Mouse (Mus musculus): ENCODE measurements around the gene Ctrb1.

The Ctrb1 gene

GRCm38 (mm10) chr8:111690960-111691445, at the start of gene Ctrb1:
Gene Ctrb1, minus strand, starts transcription at chr8:111691010.
- DNase-seq (ENCODE audit: low spot score in 2 of 2): no peak

- DNase-seq (ENCODE audit: low spot score in 2 of 2): no peak
These were observed 49.5 kb upstream of the Ctrb1 start for GRCm38 (mm10) chr8:111740301-111740711.

- DNase-seq (ENCODE audit: low spot score in 2 of 2): no peak
These were observed 48.8 kb upstream of the Ctrb1 start for GRCm38 (mm10) chr8:111739604-111740003.

- DNase-seq (ENCODE audit: low spot score in 2 of 2): peak in 1 of 2 experiments; percentile 1
These were observed 48.1 kb upstream of the Ctrb1 start for GRCm38 (mm10) chr8:111738867-111739266.

GRCm38 (mm10) chr8:111736321-111736720, 45.5 kb upstream of the Ctrb1 start:
- DNase-seq (ENCODE audit: low spot score in 2 of 2): peak in 1 of 2 experiments; percentile 74

- no peak for DNase-seq (ENCODE audit: low spot score in 2 of 2)
These were observed 45.0 kb upstream of the Ctrb1 start for GRCm38 (mm10) chr8:111735791-111736190.

GRCm38 (mm10) chr8:111735335-111735761, 44.5 kb upstream of the Ctrb1 start:
- DNase-seq (ENCODE audit: low spot score in 2 of 2): no peak

GRCm38 (mm10) chr8:111734244-111734960, 43.6 kb upstream of the Ctrb1 start:
- no peak for DNase-seq (ENCODE audit: low spot score in 2 of 2)

- no peak for DNase-seq (ENCODE audit: low spot score in 2 of 2)
These were observed 42.9 kb upstream of the Ctrb1 start for GRCm38 (mm10) chr8:111733581-111734243.

GRCm38 (mm10) chr8:111732406-111733085, 41.7 kb upstream of the Ctrb1 start:
- no peak for DNase-seq (ENCODE audit: low spot score in 2 of 2)

GRCm38 (mm10) chr8:111732004-111732403, 41.2 kb upstream of the Ctrb1 start:
- DNase-seq (ENCODE audit: low spot score in 2 of 2): peak; percentile 79 to 96

- DNase-seq (ENCODE audit: low spot score in 2 of 2): no peak
These were observed 40.6 kb upstream of the Ctrb1 start for GRCm38 (mm10) chr8:111731231-111731977.

- DNase-seq (ENCODE audit: low spot score in 2 of 2): no peak
These were observed 38.7 kb upstream of the Ctrb1 start for GRCm38 (mm10) chr8:111729233-111730170.

GRCm38 (mm10) chr8:111728481-111728880, 37.7 kb upstream of the Ctrb1 start:
- no peak for DNase-seq (ENCODE audit: low spot score in 2 of 2)

GRCm38 (mm10) chr8:111727553-111727952, 36.7 kb upstream of the Ctrb1 start:
- DNase-seq (ENCODE audit: low spot score in 2 of 2): no peak

GRCm38 (mm10) chr8:111726102-111726900, 35.5 kb upstream of the Ctrb1 start:
- DNase-seq (ENCODE audit: low spot score in 2 of 2): peak; percentile 71 to 80

GRCm38 (mm10) chr8:111725341-111725740, 34.5 kb upstream of the Ctrb1 start:
- no peak for DNase-seq (ENCODE audit: low spot score in 2 of 2)

- DNase-seq (ENCODE audit: low spot score in 2 of 2): no peak
These were observed 29.3 kb upstream of the Ctrb1 start for GRCm38 (mm10) chr8:111720115-111720544.

GRCm38 (mm10) chr8:111718937-111719336, 28.1 kb upstream of the Ctrb1 start:
- DNase-seq (ENCODE audit: low spot score in 2 of 2): no peak

GRCm38 (mm10) chr8:111717866-111718265, 27.1 kb upstream of the Ctrb1 start:
- no peak for DNase-seq (ENCODE audit: low spot score in 2 of 2)
